In the genomic region with DNA sequence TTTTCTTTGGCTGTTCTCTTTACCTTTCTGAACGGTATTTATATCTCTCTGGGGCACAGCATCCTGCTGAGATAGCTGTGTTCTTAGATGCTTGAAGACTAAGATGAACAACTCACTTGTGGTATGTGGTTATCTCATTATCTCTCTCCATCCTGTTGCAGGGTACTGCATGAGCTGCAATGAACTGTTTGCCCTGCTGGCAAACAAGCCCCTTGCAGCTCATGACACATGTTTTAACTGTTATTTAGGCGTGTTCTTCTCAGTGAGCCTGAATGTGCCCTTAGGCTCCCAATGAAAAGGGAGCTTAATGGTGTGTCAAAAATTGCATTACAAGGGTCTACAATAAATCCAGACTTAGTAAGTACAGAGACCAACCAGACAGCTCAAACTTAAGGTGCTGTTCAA, we compare ENCODE assay signal across 12 mouse cellular contexts.
DNase-seq lines count a peak whose midpoint lies in the region; ATAC-seq and TF ChIP-seq lines count a peak whose summit lies in the region.
"Had no signal": no experiment of that assay in that cellular context is flagged by ENCODE, and none has a peak within 500 bp of the region (broad histone marks: within the 10 kb centered on the region; RNA-seq: fewer than 3 reads in every experiment).

No protein-coding gene starts in this region.

- H3K4me1 ChIP-seq in forebrain, embryonic 12.5 days = peaks cover 5% of the 10 kb centered on the region
- H3K4me1 ChIP-seq in forebrain, postnatal 0 days (ENCODE audit: insufficient read depth) = no peaks in the 10 kb centered on the region
- H3K4me1 ChIP-seq in hindbrain, embryonic 15.5 days (replicated peaks) = no peaks in the 10 kb centered on the region
- no peaks in the 10 kb centered on the region for H3K4me1 ChIP-seq in intestine, embryonic 16.5 days (ENCODE audit: control insufficient read depth, insufficient read depth, low read length)

- H3K4me2 ChIP-seq in forebrain, embryonic 12.5 days = no peak overlapping the region
- H3K4me2 ChIP-seq in forebrain, postnatal 0 days (ENCODE audit: low read depth) = no peak overlapping the region
- no peak overlapping the region for H3K4me2 ChIP-seq in hindbrain, embryonic 15.5 days
- no peak overlapping the region for H3K4me2 ChIP-seq in intestine, embryonic 16.5 days (ENCODE audit: low read depth, low read length)

- no peaks in the 10 kb centered on the region for H3K27me3 ChIP-seq in forebrain, embryonic 12.5 days
- no peaks in the 10 kb centered on the region for H3K27me3 ChIP-seq in forebrain, postnatal 0 days (ENCODE audit: insufficient read depth, low read length)
- H3K27me3 ChIP-seq in hindbrain, embryonic 15.5 days = no peaks in the 10 kb centered on the region
- no peaks in the 10 kb centered on the region for H3K27me3 ChIP-seq in intestine, embryonic 16.5 days (replicated peaks; ENCODE audit: control insufficient read depth, insufficient read depth, low read length)

- intact Hi-C loops in left cerebral cortex, postnatal 36 days (cut with DNase I) = no loop called here

- H3K36me3 ChIP-seq in forebrain, embryonic 12.5 days (replicated peaks) = no peaks in the 10 kb centered on the region
- no peaks in the 10 kb centered on the region for H3K36me3 ChIP-seq in forebrain, postnatal 0 days (ENCODE audit: insufficient read depth)
- H3K36me3 ChIP-seq in hindbrain, embryonic 15.5 days = no peaks in the 10 kb centered on the region
- no peaks in the 10 kb centered on the region for H3K36me3 ChIP-seq in intestine, embryonic 16.5 days (ENCODE audit: control insufficient read depth, insufficient read depth, low read length)

- H3K9me3 ChIP-seq in forebrain, embryonic 12.5 days = no peaks in the 10 kb centered on the region
- no peaks in the 10 kb centered on the region for H3K9me3 ChIP-seq in forebrain, postnatal 0 days (ENCODE audit: low read length)
- H3K9me3 ChIP-seq in hindbrain, embryonic 15.5 days = no peaks in the 10 kb centered on the region
- H3K9me3 ChIP-seq in intestine, embryonic 16.5 days (ENCODE audit: control insufficient read depth, low read length) = no peaks in the 10 kb centered on the region

- 25% methylated on average over 2 of the region's 2 CpGs for WGBS in forebrain, embryonic 12.5 days
- WGBS in forebrain, postnatal 0 days = 22% methylated on average over 2 of the region's 2 CpGs
- 26% methylated on average over 2 of the region's 2 CpGs for WGBS in hindbrain, embryonic 15.5 days
- 59% methylated on average over 2 of the region's 2 CpGs for WGBS in intestine, embryonic 16.5 days

- no peak for DNase-seq in forebrain, postnatal 0 days
- peak; percentile 23 for DNase-seq in thymus, postnatal 0 days (ENCODE audit: low spot score)
- no peak for DNase-seq in thymus, postnatal 4 days
- DNase-seq in yolk sac, embryonic 10.5 days (ENCODE audit: low spot score) = no peak
- DNase-seq in left cerebral cortex, postnatal 36 days (ENCODE audit: low spot score in 2 of 2) = no peak
- DNase-seq: cerebellum, adult 8-10 months; gastrocnemius, postnatal 14 days; layer of hippocampus, adult 9-11 months; lung, postnatal 36 days had no signal

- no peak for TF ChIP-seq CTCF in forebrain, postnatal 0 days (IDR thresholded peaks at IDR 0.05; ENCODE audit: low read depth)

- H3K4me3 ChIP-seq in forebrain, embryonic 12.5 days (replicated peaks) = no peak overlapping the region
- H3K4me3 ChIP-seq in forebrain, postnatal 0 days (ENCODE audit: low read depth, low read length) = no peak overlapping the region
- no peak overlapping the region for H3K4me3 ChIP-seq in hindbrain, embryonic 15.5 days
- no peak overlapping the region for H3K4me3 ChIP-seq in intestine, embryonic 16.5 days (ENCODE audit: low read length)

- H3K27ac ChIP-seq in forebrain, embryonic 12.5 days = no peak overlapping the region
- H3K27ac ChIP-seq in forebrain, postnatal 0 days (ENCODE audit: low read depth, low read length) = no peak overlapping the region
- no peak overlapping the region for H3K27ac ChIP-seq in hindbrain, embryonic 15.5 days (replicated peaks)
- no peak overlapping the region for H3K27ac ChIP-seq in intestine, embryonic 16.5 days (ENCODE audit: low read length)

- ATAC-seq in forebrain, embryonic 12.5 days (ENCODE audit: low FRiP score) = peak; percentile 58; the same call in 1 of the 2 replicates
- ATAC-seq in forebrain, postnatal 0 days = no peak
- ATAC-seq in hindbrain, embryonic 15.5 days (ENCODE audit: low FRiP score, low read depth) = 0 out of 2 replicates have a peak, but pooled peaks have one; percentile 45
- no peak for ATAC-seq in intestine, embryonic 16.5 days

- no peak overlapping the region for H3K9ac ChIP-seq in forebrain, embryonic 12.5 days
- no peak overlapping the region for H3K9ac ChIP-seq in forebrain, postnatal 0 days
- H3K9ac ChIP-seq in hindbrain, embryonic 15.5 days = no peak overlapping the region
- H3K9ac ChIP-seq in intestine, embryonic 16.5 days (ENCODE audit: low read depth, low read length) = no peak overlapping the region

Comparison
In these comparisons a context has a peak if more than half of its experiments do, and no peak if none do; other contexts are left out.
1. ATAC-seq: peak in forebrain, embryonic 12.5 days (single experiment) and hindbrain, embryonic 15.5 days (single experiment); none in forebrain, postnatal 0 days (single experiment) and intestine, embryonic 16.5 days (single experiment).